Mouse (Mus musculus) ES-Bruce4 (cell line): ENCODE data around the gene Olfr69.
"Not testable (repeated sequence)": the region's sequence is repeated elsewhere in the genome, so short reads cannot be mapped to it uniquely, and the experiment has no call there.

Source experiments
- CTCF ChIP-seq: IDR thresholded peaks from one replicate; pipeline ENCODE4 v1.8.1; 2011; ENCODE audit warnings: low read depth, low read length
- EP300 ChIP-seq: IDR thresholded peaks from 2 replicates; pipeline ENCODE4 v1.6.1; 2011; ENCODE audit warnings: low read depth, low read length; ENCODE audit not compliant: insufficient read depth
- POLR2A ChIP-seq: IDR thresholded peaks from one replicate; pipeline ENCODE4 v1.8.1; 2011; ENCODE audit warnings: low read length; ENCODE audit not compliant: insufficient read depth

DNA sequence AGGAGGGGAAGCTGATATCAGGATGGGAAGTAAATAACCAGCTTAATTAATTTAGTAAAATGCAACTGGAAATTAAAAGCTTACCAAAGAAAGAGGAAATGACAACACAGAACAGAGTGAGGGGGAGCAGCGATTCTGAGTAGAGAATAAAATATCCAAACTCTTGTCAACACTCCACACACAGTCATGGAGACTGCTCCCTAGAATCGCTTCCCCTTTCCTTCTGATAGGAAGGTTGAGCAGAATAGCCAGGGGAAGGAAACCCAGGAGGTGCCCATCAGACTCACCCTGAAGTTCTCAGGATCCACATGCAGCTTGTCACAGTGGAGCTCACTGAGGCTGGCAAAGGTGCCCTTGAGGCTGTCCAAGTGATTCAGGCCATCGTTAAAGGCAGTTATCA is 41.8 kb upstream of the Olfr69 start:
- TF ChIP-seq CTCF, POLR2A, EP300: not testable (repeated sequence)
